Comparison of ENCODE assay signal across 9 mouse cellular contexts in the genomic region with DNA sequence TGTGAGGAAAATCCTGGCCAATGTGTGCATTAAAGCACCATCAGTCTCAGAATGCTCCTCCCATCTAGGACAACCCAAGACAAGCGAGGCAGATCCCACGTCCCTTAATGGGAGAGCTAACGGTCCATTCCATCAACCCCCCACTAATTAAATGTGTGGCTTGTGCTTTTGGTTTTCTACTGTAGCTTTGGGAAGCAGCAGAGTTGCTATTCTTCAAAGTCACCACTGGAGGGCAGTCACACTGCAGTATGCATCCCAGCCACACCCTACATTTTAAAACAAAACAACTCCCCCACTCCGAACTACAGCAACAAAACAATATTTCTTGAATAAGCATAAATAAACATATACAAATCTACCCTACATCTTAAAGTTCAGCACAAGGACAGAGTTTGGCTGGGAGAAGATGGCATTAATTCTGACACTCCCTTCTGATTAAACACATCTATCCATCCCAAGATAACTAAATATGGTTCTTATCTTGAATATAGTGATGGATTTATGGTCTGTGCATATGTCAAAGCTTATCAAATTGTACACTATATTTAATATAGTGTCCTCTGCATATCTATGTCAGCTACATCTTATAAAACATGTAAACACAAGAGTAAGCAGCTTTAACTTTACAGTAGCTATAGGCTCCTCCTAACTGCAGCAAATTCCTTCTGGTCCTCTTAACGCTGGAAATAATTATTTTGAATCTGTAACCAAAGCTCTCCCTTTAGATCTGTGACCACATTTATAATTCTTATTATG.
DNase-seq lines count a peak whose midpoint lies in the region; ATAC-seq and TF ChIP-seq lines count a peak whose summit lies in the region.
"Had no signal": no experiment of that assay in that cellular context is flagged by ENCODE, and none has a peak within 500 bp of the region (broad histone marks: within the 10 kb centered on the region; RNA-seq: fewer than 3 reads in every experiment).

No protein-coding gene starts in this region.

- H3K79me2 ChIP-seq in CH12.LX (replicated peaks; ENCODE audit: control insufficient read depth, extremely low read depth, insufficient read depth, poor library complexity, severe bottlenecking), result no peaks in the 10 kb centered on the region

- H3K9me3 ChIP-seq in heart, postnatal 0 days (replicated peaks; ENCODE audit: control insufficient read depth, low read length), result no peaks in the 10 kb centered on the region
- no peaks in the 10 kb centered on the region for H3K9me3 ChIP-seq in heart, embryonic 12.5 days (replicated peaks)
- H3K9me3 ChIP-seq in CH12.LX (replicated peaks; ENCODE audit: low read length), result no peaks in the 10 kb centered on the region
- H3K9me3 ChIP-seq in midbrain, embryonic 16.5 days (replicated peaks; ENCODE audit: control insufficient read depth, low read length, poor library complexity, severe bottlenecking), result no peaks in the 10 kb centered on the region
- H3K9me3 ChIP-seq: liver, embryonic 15.5 days had no signal

- peak; percentile 61 for DNase-seq in heart, postnatal 0 days (ENCODE audit: low spot score)
- DNase-seq in CH12.LX (ENCODE audit: extremely low read depth), result peak; percentile 62
- peak; percentile 9 for DNase-seq in c-Kit-positive CD71-positive TER-119-negative erythroid progenitor cells, embryonic 14.5 days (ENCODE audit: low read depth)
- DNase-seq in thymus, adult 2 months, result no peak
- no peak for DNase-seq in spleen, postnatal 10 days (ENCODE audit: low spot score in 2 of 2)

- H3K4me3 ChIP-seq in heart, postnatal 0 days (ENCODE audit: low read depth, low read length), result no peak overlapping the region
- no peak overlapping the region for H3K4me3 ChIP-seq in heart, embryonic 12.5 days
- no peak overlapping the region for H3K4me3 ChIP-seq in CH12.LX (replicated peaks in 1 of 3; ENCODE audit: low read depth in 2 of 3, low read length in 2 of 3, poor library complexity in 1 of 3)
- H3K4me3 ChIP-seq in midbrain, embryonic 16.5 days (ENCODE audit: low read depth, low read length), result no peak overlapping the region
- H3K4me3 ChIP-seq in thymus, adult 2 months (ENCODE audit: control insufficient read depth, insufficient read depth, low read length), result no peak overlapping the region
- H3K4me3 ChIP-seq: liver, embryonic 15.5 days had no signal

- H3K27me3 ChIP-seq in heart, postnatal 0 days (ENCODE audit: control insufficient read depth, insufficient read depth, low read length), result no peaks in the 10 kb centered on the region
- no peaks in the 10 kb centered on the region for H3K27me3 ChIP-seq in heart, embryonic 12.5 days (replicated peaks)
- H3K27me3 ChIP-seq in CH12.LX (replicated peaks), result no peaks in the 10 kb centered on the region
- H3K27me3 ChIP-seq in midbrain, embryonic 16.5 days (ENCODE audit: control insufficient read depth, insufficient read depth, low read depth, low read length), result no peaks in the 10 kb centered on the region
- no peaks in the 10 kb centered on the region for H3K27me3 ChIP-seq in thymus, adult 2 months (ENCODE audit: control insufficient read depth, insufficient read depth, low read length)
- H3K27me3 ChIP-seq: liver, embryonic 15.5 days had no signal

- no peak for ATAC-seq in heart, postnatal 0 days (ENCODE audit: insufficient read depth, low read depth)
- no peak for ATAC-seq in heart, embryonic 12.5 days (ENCODE audit: insufficient number of reproducible peaks, low FRiP score)
- peak; percentile 62 to 81; a peak in 3 of 4 replicates for ATAC-seq in hematopoietic stem cell, adult 5-6 weeks (replicated peaks in 1 of 2; ENCODE audit: insufficient read depth in 1 of 2, low FRiP score in 2 of 2, low TSS enrichment in 1 of 2, low read depth in 1 of 2, poor library complexity in 2 of 2, severe bottlenecking in 2 of 2)
- 0 out of 2 replicates have a peak, but pooled peaks have one; percentile 14 for ATAC-seq in midbrain, embryonic 16.5 days

- 17% methylated on average over 5 of the region's 5 CpGs for WGBS in heart, postnatal 0 days
- WGBS in heart, embryonic 12.5 days, result 22% methylated on average over 5 of the region's 5 CpGs
- WGBS in midbrain, embryonic 16.5 days, result 12% methylated on average over 5 of the region's 5 CpGs
- 22% methylated on average over 5 of the region's 5 CpGs for WGBS in thymus, adult 2 months

- H3K9ac ChIP-seq in heart, postnatal 0 days (replicated peaks; ENCODE audit: low read depth, low read length), result no peak overlapping the region
- no peak overlapping the region for H3K9ac ChIP-seq in heart, embryonic 12.5 days
- H3K9ac ChIP-seq in CH12.LX (ENCODE audit: insufficient read depth, low read depth), result no peak overlapping the region
- no peak overlapping the region for H3K9ac ChIP-seq in midbrain, embryonic 16.5 days (ENCODE audit: low read depth, low read length)
- H3K9ac ChIP-seq: liver, embryonic 15.5 days had no signal

- TF ChIP-seq RAD21 in CH12.LX (IDR thresholded peaks at IDR 0.05; ENCODE audit: low read depth, low read length), result peak; percentile 82

- in situ Hi-C loops in CH12.LX (cut with MboI; ENCODE audit: low pct_ligation_motif_present, low pct_unique_long_range_greater_than_20kb, low sequenced_read_pairs), result loop anchor here (25.0 kb wide), 1 partner anchor 253 kb away; no protein-coding TSS in a partner anchor

- peak; percentile 79 for TF ChIP-seq CTCF in heart, postnatal 0 days (IDR thresholded peaks at IDR 0.05; ENCODE audit: low read depth)
- peak; percentile 83 to 89 for TF ChIP-seq CTCF in CH12.LX (conservative IDR thresholded peaks at IDR 0.05 in 1 of 2, IDR thresholded peaks at IDR 0.05 in 1 of 2; ENCODE audit: low read depth in 2 of 2, low read length in 2 of 2)
- TF ChIP-seq CTCF in thymus, adult 2 months (IDR thresholded peaks at IDR 0.05; ENCODE audit: borderline replicate concordance, control insufficient read depth, extremely low read depth, insufficient read depth, low read length, poor library complexity), result no peak

- TF ChIP-seq EP300 in heart, postnatal 0 days (IDR thresholded peaks at IDR 0.05; ENCODE audit: low read depth), result no peak
- TF ChIP-seq EP300 in CH12.LX (IDR thresholded peaks at IDR 0.05; ENCODE audit: low read length), result no peak

- dilution Hi-C loops in CH12.LX (cut with MboI; ENCODE audit: extremely low pct_ligation_motif_present, extremely low pct_unique_long_range_greater_than_20kb, low sequenced_read_pairs), result no loop called here

- no peak overlapping the region for H3K4me2 ChIP-seq in heart, postnatal 0 days (ENCODE audit: low read depth, low read length)
- no peak overlapping the region for H3K4me2 ChIP-seq in heart, embryonic 12.5 days
- no peak overlapping the region for H3K4me2 ChIP-seq in CH12.LX (ENCODE audit: insufficient read depth, low read depth, poor library complexity, severe bottlenecking)
- H3K4me2 ChIP-seq in midbrain, embryonic 16.5 days (ENCODE audit: low read length), result peak overlapping the region; percentile 4; the same call in 1 of the 2 replicates
- H3K4me2 ChIP-seq: liver, embryonic 15.5 days had no signal

- no peaks in the 10 kb centered on the region for H3K36me3 ChIP-seq in heart, postnatal 0 days (replicated peaks; ENCODE audit: control insufficient read depth, insufficient read depth, low read length)
- no peaks in the 10 kb centered on the region for H3K36me3 ChIP-seq in heart, embryonic 12.5 days
- H3K36me3 ChIP-seq in CH12.LX (replicated peaks in 1 of 2; ENCODE audit: control insufficient read depth in 1 of 2, insufficient read depth in 1 of 2, low read length in 1 of 2), result no peaks in the 10 kb centered on the region
- no peaks in the 10 kb centered on the region for H3K36me3 ChIP-seq in midbrain, embryonic 16.5 days (ENCODE audit: control insufficient read depth, insufficient read depth, low read length)
- H3K36me3 ChIP-seq in thymus, adult 2 months (ENCODE audit: control insufficient read depth, insufficient read depth, low read length), result no peaks in the 10 kb centered on the region
- H3K36me3 ChIP-seq: liver, embryonic 15.5 days had no signal

- no peak overlapping the region for H3K27ac ChIP-seq in heart, postnatal 0 days (ENCODE audit: low read depth)
- no peak overlapping the region for H3K27ac ChIP-seq in heart, embryonic 12.5 days (ENCODE audit: poor library complexity, severe bottlenecking)
- H3K27ac ChIP-seq in CH12.LX (ENCODE audit: insufficient read depth, low read depth), result no peak overlapping the region
- H3K27ac ChIP-seq in midbrain, embryonic 16.5 days (ENCODE audit: low read length), result peak overlapping the region; percentile 28; the same call in 1 of the 2 replicates
- no peak overlapping the region for H3K27ac ChIP-seq in thymus, adult 2 months (ENCODE audit: control insufficient read depth, insufficient read depth, low read length)
- H3K27ac ChIP-seq: liver, embryonic 15.5 days had no signal

- no peak for TF ChIP-seq POLR2A in CH12.LX (IDR thresholded peaks at IDR 0.05; ENCODE audit: low read depth, low read length)
- no peak for TF ChIP-seq POLR2A in thymus, adult 2 months (IDR thresholded peaks at IDR 0.05; ENCODE audit: control insufficient read depth, extremely low read depth, insufficient read depth, low read length, poor library complexity)

- H3K4me1 ChIP-seq in heart, postnatal 0 days (ENCODE audit: control insufficient read depth, insufficient read depth), result no peaks in the 10 kb centered on the region
- no peaks in the 10 kb centered on the region for H3K4me1 ChIP-seq in heart, embryonic 12.5 days (replicated peaks)
- no peaks in the 10 kb centered on the region for H3K4me1 ChIP-seq in CH12.LX (ENCODE audit: control insufficient read depth in 1 of 2, insufficient read depth in 2 of 2)
- H3K4me1 ChIP-seq in midbrain, embryonic 16.5 days (ENCODE audit: control insufficient read depth, insufficient read depth, low read length), result peaks cover 2% of the 10 kb centered on the region; the same call in 1 of the 2 replicates
- H3K4me1 ChIP-seq in thymus, adult 2 months (replicated peaks; ENCODE audit: control insufficient read depth, insufficient read depth, low read length), result no peaks in the 10 kb centered on the region
- H3K4me1 ChIP-seq: liver, embryonic 15.5 days had no signal

TF ChIP-seq in CH12.LX, 34 proteins besides CTCF, POLR2A, EP300 and RAD21 (continues in another document):
- TF ChIP-seq PAX5 (IDR thresholded peaks at IDR 0.05; ENCODE audit: low read length) (no peak), ELF1 (IDR thresholded peaks at IDR 0.05; ENCODE audit: low read depth, low read length) (no peak), MEF2A (IDR thresholded peaks at IDR 0.05; ENCODE audit: borderline replicate concordance, low read depth, low read length) (no peak), UBTF (IDR thresholded peaks at IDR 0.05; ENCODE audit: low read depth, low read length) (no peak), KAT2A (IDR thresholded peaks at IDR 0.05; ENCODE audit: insufficient replicate concordance, low read length) (no peak), MAFK (IDR thresholded peaks at IDR 0.05; ENCODE audit: insufficient replicate concordance, low read length) (0 out of 2 replicates have a peak, but pooled peaks have one; percentile 23), TCF12 (IDR thresholded peaks at IDR 0.05; ENCODE audit: low read depth, low read length) (no peak), USF1 (IDR thresholded peaks at IDR 0.05; ENCODE audit: low read depth, low read length) (no peak), MAZ (IDR thresholded peaks at IDR 0.05; ENCODE audit: low read depth, low read length) (no peak), NRF1 (IDR thresholded peaks at IDR 0.05; ENCODE audit: low read depth, low read length) (0 out of 2 replicates have a peak, but pooled peaks have one; percentile 19), JUND (conservative IDR thresholded peaks at IDR 0.05; ENCODE audit: low read depth, low read length) (no peak)

Comparison
In these comparisons a context has a peak if more than half of its experiments do, and no peak if none do; other contexts are left out.
1. ATAC-seq: peak in hematopoietic stem cell, adult 5-6 weeks (2 of 2) and midbrain, embryonic 16.5 days (single experiment); none in heart, postnatal 0 days (single experiment) and heart, embryonic 12.5 days (single experiment).
2. DNase-seq: peak in heart, postnatal 0 days (single experiment), CH12.LX (single experiment) and c-Kit-positive CD71-positive TER-119-negative erythroid progenitor cells, embryonic 14.5 days (single experiment); none in thymus, adult 2 months (single experiment) and spleen, postnatal 10 days (0 of 2).